Mouse (Mus musculus): ENCODE measurements around the gene Insl5.
A peak's percentile ranks its signal among the peaks of the same experiment; 100 is the strongest.

Gene Insl5

GRCm38 (mm10) chr4:103026621-103027020 lies at the start of gene Insl5:
TSS of gene Insl5 (minus strand) at chr4:103026842.
- no peak for DNase-seq

DNA sequence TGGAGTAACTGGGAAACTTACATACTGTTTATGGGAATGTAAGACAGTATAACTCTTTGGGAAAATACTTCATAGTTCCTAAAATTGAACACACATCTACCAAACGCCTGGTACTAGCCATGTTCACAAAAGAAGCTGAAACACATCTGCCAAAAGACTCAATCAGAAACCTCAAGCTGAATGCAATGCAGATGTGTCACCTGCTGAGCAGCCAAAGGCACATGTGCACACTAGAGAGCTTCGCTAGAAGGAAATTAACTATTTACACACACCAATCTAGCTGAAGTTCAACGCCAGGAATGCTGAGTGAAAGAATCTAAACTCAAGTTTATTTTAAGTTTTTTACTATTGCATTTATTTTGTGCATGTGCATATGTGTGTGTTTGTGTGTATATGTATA lies 44.0 kb upstream of the Insl5 start:
- no peak for DNase-seq

DNA sequence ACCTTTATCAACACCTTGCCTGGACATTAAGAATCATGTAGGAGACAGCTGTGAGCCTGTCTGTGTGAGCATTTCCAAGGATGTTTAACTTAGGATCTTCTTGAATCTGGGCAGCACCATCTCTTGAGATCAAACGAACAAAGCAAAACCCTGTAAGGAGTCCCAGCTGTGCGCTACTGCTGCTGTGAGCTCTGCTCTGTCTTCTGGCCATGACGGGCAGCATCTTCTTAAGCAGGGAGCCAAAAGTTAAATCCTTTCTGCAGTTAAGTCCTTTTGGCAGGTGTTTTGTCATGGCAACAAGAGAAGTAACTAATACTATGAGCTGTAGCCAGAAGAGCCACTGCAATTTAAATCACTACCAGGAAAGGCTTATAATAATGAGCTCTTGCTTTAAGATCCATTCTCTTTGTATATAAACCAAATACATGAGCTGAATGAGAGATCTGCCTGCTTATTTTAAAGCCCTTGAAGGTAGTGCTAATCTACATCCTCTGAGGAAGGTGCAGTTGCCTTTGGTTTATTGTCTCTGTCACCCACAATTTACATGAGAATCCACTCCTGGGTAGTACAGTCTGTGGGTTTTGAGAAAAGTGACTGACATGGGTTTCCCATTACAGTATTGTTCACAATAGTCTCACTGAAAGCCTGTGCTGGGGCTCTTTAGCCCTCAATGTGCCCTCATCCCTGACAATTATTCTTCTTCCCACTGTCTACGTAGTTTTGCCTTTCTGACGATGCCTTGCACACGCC lies 41.4 kb upstream of the Insl5 start:
- DNase-seq = no peak

- DNase-seq = no peak
Measured at GRCm38 (mm10) chr4:103064976-103065375, 38.3 kb upstream of the Insl5 start.

DNA sequence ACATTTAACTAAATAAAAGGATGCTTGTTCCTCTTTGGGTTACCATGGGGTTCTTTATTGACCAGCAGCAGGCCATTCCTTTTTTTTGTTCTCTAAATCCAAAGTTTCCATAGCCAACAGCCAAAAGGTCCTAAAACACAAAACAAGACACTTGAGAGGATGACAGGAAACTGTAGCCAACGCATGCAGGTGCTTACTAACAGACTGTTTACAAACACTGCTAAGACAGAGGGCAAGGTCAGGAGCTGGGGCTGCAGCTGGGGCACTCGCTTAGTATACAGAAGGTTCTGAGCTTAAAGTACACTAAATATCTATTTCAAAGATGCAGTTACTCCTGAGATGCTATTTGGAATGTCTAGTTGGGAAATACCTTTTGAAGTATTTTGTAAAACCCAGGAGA lies 37.8 kb upstream of the Insl5 start:
- no peak for DNase-seq

- no peak for DNase-seq
Measured at GRCm38 (mm10) chr4:103056909-103057308, 30.3 kb upstream of the Insl5 start.

DNA sequence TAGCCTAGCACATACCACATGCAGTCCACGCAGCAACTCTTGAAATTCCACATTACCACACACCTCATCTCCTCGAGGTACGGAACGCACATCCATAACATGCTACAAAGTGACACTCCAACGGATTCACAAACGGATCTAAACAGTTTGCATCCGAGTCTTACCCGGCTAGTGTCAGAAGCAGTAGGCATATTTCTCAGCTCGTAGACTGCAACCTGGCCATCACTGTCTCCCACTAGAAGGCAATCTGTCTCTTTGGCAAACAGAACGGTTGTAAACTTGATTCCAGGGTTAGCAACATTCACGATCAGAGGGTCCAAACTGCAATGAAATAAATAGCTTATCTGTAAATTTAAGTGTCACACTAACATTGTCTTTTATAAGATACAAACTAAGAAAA lies 21.4 kb upstream of the Insl5 start:
- no peak for DNase-seq

DNA sequence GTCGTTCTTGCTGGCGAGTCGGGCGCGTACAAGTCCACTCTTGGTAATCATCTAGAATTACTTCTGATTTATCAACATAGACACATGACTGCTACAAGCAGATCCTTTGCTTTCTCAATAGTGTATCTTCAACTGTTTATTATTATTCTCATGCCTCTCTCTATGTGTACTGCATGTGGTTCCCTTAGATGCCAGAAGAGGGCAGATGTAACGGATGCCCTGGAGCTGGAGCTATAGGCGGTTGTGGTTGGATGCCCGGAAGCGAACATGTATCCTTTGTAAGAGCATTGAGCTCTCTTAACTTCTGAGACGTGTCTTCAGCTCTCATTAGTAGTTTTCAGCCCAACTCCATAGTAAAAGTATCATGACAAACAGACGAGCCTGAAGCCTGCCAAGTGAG lies 16.4 kb upstream of the Insl5 start:
- no peak for DNase-seq

DNA sequence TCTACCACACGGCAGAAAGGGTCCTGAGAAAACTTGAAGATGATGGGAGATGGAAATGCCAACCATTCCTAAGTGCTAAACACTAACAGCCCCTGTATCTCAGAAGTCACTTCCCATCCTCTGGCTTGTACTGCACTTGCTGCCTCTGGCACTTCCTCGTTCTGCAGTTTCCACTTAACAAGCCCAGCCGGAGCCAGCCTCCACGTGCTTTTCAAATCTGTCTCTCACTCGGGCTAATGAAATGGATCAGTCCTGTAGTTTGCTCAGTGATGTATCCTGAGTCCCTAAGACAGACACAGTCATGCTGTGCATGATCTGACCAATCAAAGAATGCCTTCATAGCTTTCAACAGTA lies 13.2 kb upstream of the Insl5 start:
- no peak for DNase-seq

- DNase-seq = no peak
Measured at GRCm38 (mm10) chr4:103039103-103039837, 12.6 kb upstream of the Insl5 start.

- DNase-seq = no peak
Measured at GRCm38 (mm10) chr4:103028177-103029088, 1.8 kb upstream of the Insl5 start.

GRCm38 (mm10) chr4:103027745-103028144 lies 1.1 kb upstream of the Insl5 start:
- DNase-seq = no peak

GRCm38 (mm10) chr4:103013490-103013889 lies 13.2 kb downstream of the Insl5 start:
- no peak for DNase-seq

GRCm38 (mm10) chr4:103011823-103012222 lies 14.8 kb downstream of the Insl5 start:
- DNase-seq = no peak

DNA sequence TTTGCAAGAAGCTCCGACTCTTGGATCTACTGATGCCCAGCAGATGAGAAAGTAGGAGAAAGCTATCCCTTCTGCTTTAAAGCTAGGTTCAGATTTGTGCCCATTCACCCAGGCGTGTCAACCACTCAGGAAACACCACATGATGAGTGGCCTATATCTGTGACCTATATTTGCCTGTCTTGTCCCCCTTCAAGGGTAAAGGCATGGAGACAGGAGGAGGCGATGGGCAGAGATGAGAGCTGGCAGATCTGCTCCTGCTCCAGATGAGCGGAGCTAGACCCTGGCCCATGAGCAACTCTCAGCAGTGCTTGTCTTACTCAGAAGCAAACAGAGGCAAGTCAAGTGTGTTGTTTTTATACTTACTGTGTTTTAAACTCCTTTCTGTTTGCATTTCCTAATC lies 15.9 kb downstream of the Insl5 start:
- DNase-seq = no peak

DNA sequence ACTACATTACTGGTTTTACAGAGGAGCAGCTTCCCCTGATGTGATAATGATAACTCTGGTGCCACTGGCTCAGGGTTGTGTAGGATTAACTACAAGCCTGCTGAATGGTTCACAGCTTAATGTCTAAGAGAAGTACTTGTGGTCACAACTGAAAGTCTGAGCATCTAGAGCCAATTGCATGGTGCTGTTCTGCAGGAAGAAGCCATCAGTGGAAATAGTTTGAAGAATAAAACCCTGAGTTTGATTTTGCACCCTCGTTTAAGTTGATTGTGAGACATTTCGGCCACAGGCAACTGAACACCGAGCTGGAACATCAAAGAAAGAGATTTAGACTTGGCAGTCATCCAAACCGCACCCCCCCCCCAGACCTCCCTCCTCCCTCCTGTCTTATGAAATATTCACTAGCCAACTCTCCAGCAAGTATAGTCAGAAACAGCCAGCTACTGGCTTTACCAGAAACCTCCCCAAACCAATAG lies 19.7 kb downstream of the Insl5 start:
- peak; percentile 21 for DNase-seq

GRCm38 (mm10) chr4:103006266-103006665 lies 20.4 kb downstream of the Insl5 start:
- no peak for DNase-seq

- DNase-seq = no peak
Measured at GRCm38 (mm10) chr4:103005190-103005945, 21.3 kb downstream of the Insl5 start.

DNA sequence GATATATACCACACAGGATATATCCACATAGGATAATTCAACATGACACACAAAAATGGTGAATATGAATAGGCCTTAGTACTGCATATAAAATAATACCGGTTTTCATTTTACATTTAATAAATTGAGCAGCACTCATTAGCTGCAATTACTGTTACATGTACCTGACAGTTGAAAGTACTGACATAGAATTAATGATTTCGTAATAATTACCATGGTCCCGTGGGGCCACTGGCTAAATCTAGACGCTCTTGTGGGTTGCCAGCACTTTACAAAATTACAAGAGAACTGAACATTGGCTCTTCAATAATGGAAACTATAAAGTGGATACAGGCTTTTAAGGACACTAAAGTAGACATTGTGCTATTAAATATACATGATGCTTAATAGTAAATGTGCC lies 22.0 kb downstream of the Insl5 start:
- DNase-seq = no peak

GRCm38 (mm10) chr4:102991685-102992084 lies 35.0 kb downstream of the Insl5 start:
- no peak for DNase-seq

DNA sequence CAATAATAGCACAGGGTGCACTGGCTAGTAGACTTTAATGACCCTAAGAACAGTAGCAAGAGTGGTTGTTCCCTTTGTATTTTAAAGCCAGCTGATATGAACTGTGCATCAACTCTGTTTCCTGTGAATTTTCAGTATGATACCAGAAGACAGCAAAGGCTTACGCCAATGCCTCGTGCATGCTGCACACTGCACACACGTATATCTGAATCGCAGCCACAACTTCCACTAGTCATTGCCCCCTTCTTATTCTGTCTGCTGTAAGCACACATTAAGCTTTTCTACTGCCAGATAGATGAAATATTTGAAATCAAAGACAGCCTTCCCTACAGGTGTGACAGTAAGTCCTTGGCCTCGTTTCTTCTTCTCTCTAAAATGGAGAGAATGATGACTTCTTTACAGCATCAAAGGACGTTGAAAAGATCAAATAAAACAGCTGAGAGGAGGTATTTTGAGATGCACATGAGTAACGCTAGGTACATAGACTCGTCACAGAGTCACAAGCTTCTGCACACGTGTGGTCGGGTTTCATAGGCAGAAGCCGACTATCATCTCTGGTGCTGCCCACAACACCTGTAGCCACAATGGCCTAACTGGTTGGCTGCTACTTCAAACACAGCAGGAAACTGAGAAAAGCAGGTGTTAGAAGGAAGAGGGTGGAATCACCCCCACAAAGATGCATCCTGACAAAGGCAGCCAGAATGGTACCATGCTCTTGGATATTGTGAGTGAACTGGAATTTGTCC lies 35.9 kb downstream of the Insl5 start:
- no peak for DNase-seq

DNA sequence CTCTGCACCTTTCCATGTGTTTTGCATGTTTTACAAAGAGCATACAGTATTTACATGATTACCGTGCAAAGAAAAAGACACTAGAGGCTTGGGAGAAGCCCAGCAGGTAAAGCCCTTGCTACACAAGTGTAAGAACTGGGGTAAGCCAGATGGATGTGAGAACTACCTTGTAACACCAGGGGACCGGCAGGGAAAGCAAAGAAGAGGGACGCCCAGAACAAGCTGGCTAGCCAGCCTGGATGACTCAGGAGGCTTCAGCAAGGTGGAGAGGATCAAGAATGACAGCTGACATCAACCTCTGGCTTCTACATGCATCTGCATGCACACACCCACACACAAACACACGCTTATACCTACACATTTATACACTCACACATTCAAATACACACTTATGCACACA lies 36.6 kb downstream of the Insl5 start:
- no peak for DNase-seq

Data from kidney, postnatal 10 days (tissue).